Mouse (Mus musculus) midbrain, embryonic 12.5 days (tissue): ENCODE measurements around the gene Nrd1. TPM values are rescaled to one million over a fixed set of nuclear protein-coding genes. Genes with fewer than 3 reads are reported as not detected.

Source experiments
- ATAC-seq: fragments of 200-750 bp; cut with Nextera tagmentation; 2 replicates; pipeline ENCODE4 v1.8.0; 2017; ENCODE audit warnings: low read depth, moderate TSS enrichment, moderate library complexity; ENCODE audit not compliant: low FRiP score
- H3K27ac ChIP-seq: fragments of 300-500 bp; sonication (generic); replicated peaks from 2 replicates; pipeline ENCODE4 v1.5.1; 2016; ENCODE audit warnings: mild to moderate bottlenecking
- H3K27me3 ChIP-seq: fragments of 300-500 bp; sonication (generic); 2 replicates; pipeline ENCODE4 v1.6.1; 2016; ENCODE audit warnings: mild to moderate bottlenecking
- H3K36me3 ChIP-seq: fragments of 300-500 bp; sonication (generic); 2 replicates; pipeline ENCODE4 v1.6.1; 2016
- H3K4me1 ChIP-seq: fragments of 300-500 bp; sonication (generic); 2 replicates; pipeline ENCODE4 v1.6.1; 2016
- H3K4me2 ChIP-seq: fragments of 300-500 bp; sonication (generic); replicated peaks from 2 replicates; pipeline ENCODE4 v1.6.1; 2016; ENCODE audit warnings: mild to moderate bottlenecking, moderate library complexity
- H3K4me3 ChIP-seq: fragments of 300-500 bp; sonication (generic); 2 replicates; pipeline ENCODE4 v1.5.1; 2016; ENCODE audit warnings: mild to moderate bottlenecking
- H3K9ac ChIP-seq: fragments of 300-500 bp; sonication (generic); replicated peaks from 2 replicates; pipeline ENCODE4 v1.6.1; 2016; ENCODE audit warnings: mild to moderate bottlenecking, moderate library complexity
- H3K9me3 ChIP-seq: fragments of 300-500 bp; sonication (generic); 2 replicates; pipeline ENCODE4 v1.6.1; 2016; ENCODE audit warnings: mild to moderate bottlenecking
- WGBS: fragments of 180-500 bp; shearing (Covaris S2); methylation state at CpG from one replicate; pipeline ENCODE4 v1.1.7; 2016; 5-methylcytosine and 5-hydroxymethylcytosine counted together
- polyA plus RNA-seq: library from polyadenylated mRNA; unstranded; fragments of >200 nt; fragmentation: Nextera tagmentation; extraction: Ambion mirVana; gene quantifications from 2 replicates; pipeline ENCODE4 v1.2.1, GENCODE M21; 2016

Gene Nrd1
- polyA plus RNA-seq, 1 experiment from 2014 or later = 107 TPM

GRCm38 (mm10) chr4:108990032-108990431 is 10.4 kb upstream of the Nrd1 start:
- Histone ChIP-seq H3K27me3 (no peaks in the 10 kb centered on the region), H3K4me3 (no peak overlapping the region), H3K4me2 (no peak overlapping the region), H3K9ac (no peak overlapping the region), H3K36me3 (no peaks in the 10 kb centered on the region), H3K9me3 (no peaks in the 10 kb centered on the region), H3K27ac (no peak overlapping the region), H3K4me1 (no peaks in the 10 kb centered on the region)
- no peak for ATAC-seq

DNA sequence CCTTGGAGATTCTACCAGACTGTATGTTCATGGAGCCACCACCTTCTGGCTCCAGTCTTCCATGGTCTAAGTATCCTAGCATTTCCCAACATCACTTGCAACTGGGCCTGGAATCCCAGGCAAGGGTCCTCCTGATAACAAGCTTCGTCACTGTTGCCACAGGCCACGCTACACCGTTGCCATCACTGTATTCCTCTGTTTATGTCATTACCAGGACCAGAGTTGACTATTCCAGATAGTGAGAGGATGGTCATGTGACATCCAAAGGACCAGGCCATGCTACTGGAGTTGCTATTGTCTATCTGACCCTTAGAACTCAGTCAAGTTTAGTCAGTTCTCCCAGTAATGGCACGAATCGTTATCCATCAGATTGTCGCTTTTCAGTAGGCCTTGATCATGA is 9.9 kb upstream of the Nrd1 start:
- Histone ChIP-seq H3K27me3 (no peaks in the 10 kb centered on the region), H3K4me1 (no peaks in the 10 kb centered on the region), H3K4me2 (no peak overlapping the region), H3K4me3 (no peak overlapping the region), H3K9ac (no peak overlapping the region), H3K36me3 (no peaks in the 10 kb centered on the region), H3K27ac (no peak overlapping the region), H3K9me3 (no peaks in the 10 kb centered on the region)
- ATAC-seq = no peak
- WGBS = 89% methylated on average over 6 of the region's 6 CpGs

GRCm38 (mm10) chr4:108991811-108992210 is 8.6 kb upstream of the Nrd1 start:
- H3K4me2 ChIP-seq = no peak overlapping the region
- ATAC-seq = no peak
- no peak overlapping the region for H3K27ac ChIP-seq
- H3K27me3 ChIP-seq = no peaks in the 10 kb centered on the region
- H3K9ac ChIP-seq = no peak overlapping the region
- H3K4me3 ChIP-seq = no peak overlapping the region
- H3K4me1 ChIP-seq = no peaks in the 10 kb centered on the region
- H3K9me3 ChIP-seq = no peaks in the 10 kb centered on the region
- H3K36me3 ChIP-seq = no peaks in the 10 kb centered on the region

DNA sequence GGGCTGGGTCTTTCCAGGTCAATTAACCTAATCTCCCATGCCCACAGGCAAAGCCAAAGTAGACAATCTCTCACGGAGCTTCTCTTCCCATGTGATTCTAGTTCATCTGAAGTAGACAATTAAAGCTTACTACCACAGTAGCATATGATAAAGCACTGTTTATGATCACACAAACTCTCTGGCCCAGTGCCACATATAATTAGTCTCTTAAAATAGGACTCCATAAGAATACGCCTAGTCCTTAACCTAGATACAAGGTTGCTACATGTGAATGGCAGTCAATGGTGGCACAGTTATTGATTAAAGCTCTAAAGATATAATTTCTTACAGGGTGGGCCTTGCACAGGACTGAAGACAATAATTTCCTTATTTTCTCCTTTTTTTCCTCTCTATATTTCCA is 7.5 kb upstream of the Nrd1 start:
- no peak for ATAC-seq
- no peaks in the 10 kb centered on the region for H3K9me3 ChIP-seq
- no peaks in the 10 kb centered on the region for H3K36me3 ChIP-seq
- no peaks in the 10 kb centered on the region for H3K4me1 ChIP-seq
- WGBS = 51% methylated on average over 2 of the region's 2 CpGs
- H3K27me3 ChIP-seq = peaks cover 5% of the 10 kb centered on the region
- H3K4me3 ChIP-seq = no peak overlapping the region
- no peak overlapping the region for H3K4me2 ChIP-seq
- no peak overlapping the region for H3K9ac ChIP-seq
- H3K27ac ChIP-seq = no peak overlapping the region

- peak overlapping the region; percentile 85 for H3K4me2 ChIP-seq
- under 1% methylated on average over 18 of the region's 18 CpGs for WGBS
- H3K9me3 ChIP-seq = no peaks in the 10 kb centered on the region
- peak overlapping the region; percentile 86 for H3K4me3 ChIP-seq
- ATAC-seq = no peak
- H3K36me3 ChIP-seq = 0 out of 2 replicates have a peak, but pooled peaks cover 5% of the 10 kb centered on the region
- H3K4me1 ChIP-seq = peaks cover 15% of the 10 kb centered on the region
- peaks cover 5% of the 10 kb centered on the region for H3K27me3 ChIP-seq
- peak overlapping the region; percentile 82 for H3K9ac ChIP-seq
- peak overlapping the region; percentile 86 for H3K27ac ChIP-seq
Measured at GRCm38 (mm10) chr4:109000961-109001360, 506 bp downstream of the Nrd1 start.

GRCm38 (mm10) chr4:109008046-109008445 is 7.6 kb downstream of the Nrd1 start:
- Histone ChIP-seq H3K4me2 (no peak overlapping the region), H3K36me3 (peaks cover 10% of the 10 kb centered on the region; the same call in 1 of the 2 replicates), H3K4me1 (no peaks in the 10 kb centered on the region), H3K9me3 (no peaks in the 10 kb centered on the region), H3K27me3 (no peaks in the 10 kb centered on the region), H3K9ac (no peak overlapping the region), H3K27ac (no peak overlapping the region), H3K4me3 (no peak overlapping the region)
- 86% methylated on average over 1 of the region's 1 CpGs for WGBS
- no peak for ATAC-seq

DNA sequence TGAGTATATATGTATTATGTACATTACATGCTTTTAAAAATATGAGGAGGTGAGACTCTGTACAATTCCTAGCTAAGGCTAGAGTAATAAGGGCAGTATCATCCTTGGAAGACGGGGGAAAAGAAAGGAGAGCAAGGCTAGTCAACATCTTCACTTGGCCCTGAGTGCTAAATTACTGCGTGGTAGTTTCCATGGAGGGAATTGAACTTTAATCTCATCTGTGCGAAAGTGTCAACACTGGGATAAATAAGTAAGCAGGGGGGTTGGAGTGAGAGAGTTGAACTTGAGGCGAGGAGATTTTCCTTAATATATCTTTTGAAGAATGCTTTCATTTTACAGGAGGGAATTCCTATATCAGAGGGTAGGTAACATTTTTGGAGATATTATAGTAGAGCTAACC is 13.6 kb downstream of the Nrd1 start:
- no peak overlapping the region for H3K9ac ChIP-seq
- WGBS = 93% methylated on average over 4 of the region's 4 CpGs

DNA sequence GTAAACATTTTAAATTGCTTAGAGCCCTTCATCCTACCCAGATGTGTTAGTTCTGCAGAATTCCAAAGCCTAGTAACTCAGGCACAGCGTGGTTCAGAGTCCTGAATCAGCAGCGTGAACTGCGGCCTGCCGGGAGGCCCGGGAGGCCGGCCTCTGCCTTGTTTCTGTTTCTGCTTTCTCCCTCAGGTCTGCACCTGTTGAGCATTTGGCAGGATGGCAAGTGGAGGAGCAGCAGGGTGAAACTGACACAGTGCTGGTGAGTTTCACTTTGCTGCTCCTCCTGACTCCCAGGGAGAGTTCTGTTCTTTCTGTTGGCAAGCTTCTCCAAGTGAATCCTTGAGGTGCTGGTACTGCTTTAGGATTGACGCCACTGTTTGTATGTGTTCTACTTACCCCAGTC is 17.0 kb downstream of the Nrd1 start:
- H3K4me3 ChIP-seq = no peak overlapping the region
- H3K36me3 ChIP-seq = peaks cover 29% of the 10 kb centered on the region
- ATAC-seq = no peak
- WGBS = 42% methylated on average over 7 of the region's 7 CpGs
- H3K9ac ChIP-seq = no peak overlapping the region
- H3K27ac ChIP-seq = no peak overlapping the region
- H3K4me1 ChIP-seq = no peaks in the 10 kb centered on the region
- no peaks in the 10 kb centered on the region for H3K27me3 ChIP-seq
- no peak overlapping the region for H3K4me2 ChIP-seq
- H3K9me3 ChIP-seq = no peaks in the 10 kb centered on the region

More for the DNA sequence above, 13.6 kb downstream of the Nrd1 start:
- Histone ChIP-seq H3K36me3 (peaks cover 17% of the 10 kb centered on the region), H3K9me3 (no peaks in the 10 kb centered on the region), H3K4me1 (no peaks in the 10 kb centered on the region), H3K4me2 (no peak overlapping the region), H3K27ac (no peak overlapping the region), H3K4me3 (no peak overlapping the region), H3K27me3 (no peaks in the 10 kb centered on the region)
- ATAC-seq = no peak

DNA sequence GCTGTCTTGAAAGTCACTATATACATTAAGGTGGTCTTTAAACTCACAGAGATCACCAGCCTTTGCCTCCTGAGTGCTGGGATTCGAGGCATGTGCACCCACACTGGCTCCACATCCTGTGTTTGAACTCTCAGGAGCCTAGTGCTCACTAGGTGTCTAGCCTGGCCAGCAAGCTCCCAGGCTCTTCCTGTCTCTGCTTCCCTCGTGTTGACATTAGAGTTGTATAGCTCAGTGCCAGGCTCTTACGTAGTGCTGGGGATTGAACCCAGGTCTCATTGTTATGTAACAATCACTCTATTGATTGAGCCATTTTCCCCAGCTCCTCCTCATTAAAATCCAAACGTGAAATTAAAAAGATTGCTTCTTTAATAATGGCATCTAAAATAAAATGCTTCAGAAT is 18.8 kb downstream of the Nrd1 start:
- WGBS = 75% methylated on average over 4 of the region's 4 CpGs
- no peak overlapping the region for H3K4me2 ChIP-seq
- no peaks in the 10 kb centered on the region for H3K4me1 ChIP-seq
- no peak overlapping the region for H3K4me3 ChIP-seq
- no peak for ATAC-seq
- H3K9ac ChIP-seq = no peak overlapping the region
- no peak overlapping the region for H3K27ac ChIP-seq
- no peaks in the 10 kb centered on the region for H3K27me3 ChIP-seq
- peaks cover 29% of the 10 kb centered on the region for H3K36me3 ChIP-seq
- H3K9me3 ChIP-seq = no peaks in the 10 kb centered on the region

DNA sequence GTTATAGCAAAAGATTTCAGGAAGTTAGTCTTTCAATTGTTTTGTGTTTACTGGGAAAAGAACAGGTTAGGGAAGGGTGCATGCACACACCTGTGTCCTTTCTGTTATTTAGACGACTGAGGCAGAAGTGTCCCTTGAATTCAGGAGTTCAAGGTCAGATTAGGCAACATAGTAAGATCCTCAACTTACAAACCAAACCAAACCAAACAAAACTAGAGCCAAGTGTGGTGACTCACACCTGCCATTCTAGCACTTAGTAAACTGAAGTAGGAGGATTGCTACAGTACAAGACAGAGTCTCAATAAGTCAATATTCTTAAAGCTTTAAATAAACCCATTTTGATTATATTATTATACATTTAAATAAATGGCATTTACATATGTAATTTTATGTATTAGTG is 21.5 kb downstream of the Nrd1 start:
- Histone ChIP-seq H3K36me3 (peaks cover 40% of the 10 kb centered on the region), H3K4me3 (no peak overlapping the region), H3K9me3 (no peaks in the 10 kb centered on the region), H3K27ac (no peak overlapping the region), H3K27me3 (no peaks in the 10 kb centered on the region), H3K4me1 (no peaks in the 10 kb centered on the region), H3K9ac (no peak overlapping the region), H3K4me2 (no peak overlapping the region)
- 84% methylated on average over 1 of the region's 1 CpGs for WGBS
- no peak for ATAC-seq

DNA sequence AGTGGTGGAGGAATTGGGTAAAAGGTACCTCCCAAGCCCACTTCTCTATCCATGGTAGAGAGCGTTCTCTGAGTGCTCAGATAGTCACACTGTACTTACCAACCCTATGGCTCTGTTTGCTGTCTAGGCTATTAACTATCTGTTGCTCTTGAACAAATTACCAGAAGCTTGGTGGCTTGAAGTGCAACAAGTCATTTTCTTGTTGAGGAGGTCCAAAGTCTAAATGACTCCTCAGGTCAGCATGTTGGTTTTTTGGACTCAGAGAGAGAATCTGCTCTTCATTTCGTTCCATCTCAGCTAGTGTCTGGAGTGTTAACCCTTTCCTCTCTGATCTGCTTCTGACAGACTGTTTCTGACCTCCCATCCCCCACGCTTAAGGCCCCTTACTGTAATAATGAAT is 24.6 kb downstream of the Nrd1 start:
- no peaks in the 10 kb centered on the region for H3K9me3 ChIP-seq
- no peak overlapping the region for H3K4me3 ChIP-seq
- H3K4me2 ChIP-seq = no peak overlapping the region
- no peaks in the 10 kb centered on the region for H3K27me3 ChIP-seq
- H3K36me3 ChIP-seq = peaks cover 38% of the 10 kb centered on the region
- no peaks in the 10 kb centered on the region for H3K4me1 ChIP-seq
- H3K27ac ChIP-seq = no peak overlapping the region
- no peak overlapping the region for H3K9ac ChIP-seq
- ATAC-seq = no peak
- WGBS = 61% methylated on average over 3 of the region's 3 CpGs

GRCm38 (mm10) chr4:109026543-109026942 is 26.1 kb downstream of the Nrd1 start:
- Histone ChIP-seq H3K9me3 (no peaks in the 10 kb centered on the region), H3K36me3 (peaks cover 43% of the 10 kb centered on the region), H3K4me1 (no peaks in the 10 kb centered on the region), H3K27me3 (no peaks in the 10 kb centered on the region), H3K27ac (no peak overlapping the region), H3K4me3 (no peak overlapping the region), H3K4me2 (no peak overlapping the region), H3K9ac (no peak overlapping the region)
- WGBS = 34% methylated on average over 3 of the region's 3 CpGs
- ATAC-seq = no peak

GRCm38 (mm10) chr4:109029857-109030256 is 29.4 kb downstream of the Nrd1 start:
- Histone ChIP-seq H3K9ac (no peak overlapping the region), H3K27me3 (no peaks in the 10 kb centered on the region), H3K4me2 (no peak overlapping the region), H3K9me3 (no peaks in the 10 kb centered on the region), H3K36me3 (peaks cover 46% of the 10 kb centered on the region), H3K4me3 (no peak overlapping the region), H3K4me1 (no peaks in the 10 kb centered on the region), H3K27ac (no peak overlapping the region)
- 97% methylated on average over 2 of the region's 2 CpGs for WGBS
- no peak for ATAC-seq
